Mouse (Mus musculus) lung, postnatal 0 days (tissue): ENCODE data around the gene Pla2g12b.

Source experiments
- CTCF ChIP-seq: IDR thresholded peaks from 2 replicates; pipeline ENCODE4 v1.5.1; 2016; ENCODE audit warnings: antibody characterized with exemption, mild to moderate bottlenecking
- EP300 ChIP-seq: IDR thresholded peaks from 2 replicates; pipeline ENCODE4 v1.6.1; 2016; ENCODE audit warnings: antibody characterized with exemption, mild to moderate bottlenecking, control low read depth

DNA sequence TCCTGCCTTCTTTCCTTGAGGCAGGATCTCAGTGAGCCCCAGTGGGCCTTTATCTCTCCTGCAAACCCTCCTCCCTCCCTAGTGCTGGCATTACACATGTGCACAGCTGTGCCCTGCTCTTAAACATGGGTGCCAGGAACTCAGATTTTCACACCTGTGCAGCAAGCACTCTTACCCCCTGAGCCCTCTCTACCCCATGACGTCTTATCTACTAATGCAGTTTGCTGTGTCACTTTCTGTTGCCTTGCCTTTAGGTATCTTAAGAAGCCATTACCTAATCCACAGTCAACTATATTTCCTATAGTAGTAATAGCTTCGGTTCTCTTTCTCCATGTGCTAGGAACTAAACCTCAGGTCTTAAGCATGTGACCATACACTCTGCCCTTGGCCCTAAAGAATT lies 40.3 kb upstream of the Pla2g12b start:
- no peak for TF ChIP-seq EP300
- TF ChIP-seq CTCF: no peak
